Mouse (Mus musculus): Measurements from ENCODE around the gene Prm2. TPM values are rescaled to one million over a fixed set of nuclear protein-coding genes. Genes with fewer than 3 reads are reported as not detected.
A peak's percentile ranks its signal among the peaks of the same experiment; 100 is the strongest.

The Prm2 gene
- total RNA-seq, 1 experiment from 2014 or later, result not detected

DNA sequence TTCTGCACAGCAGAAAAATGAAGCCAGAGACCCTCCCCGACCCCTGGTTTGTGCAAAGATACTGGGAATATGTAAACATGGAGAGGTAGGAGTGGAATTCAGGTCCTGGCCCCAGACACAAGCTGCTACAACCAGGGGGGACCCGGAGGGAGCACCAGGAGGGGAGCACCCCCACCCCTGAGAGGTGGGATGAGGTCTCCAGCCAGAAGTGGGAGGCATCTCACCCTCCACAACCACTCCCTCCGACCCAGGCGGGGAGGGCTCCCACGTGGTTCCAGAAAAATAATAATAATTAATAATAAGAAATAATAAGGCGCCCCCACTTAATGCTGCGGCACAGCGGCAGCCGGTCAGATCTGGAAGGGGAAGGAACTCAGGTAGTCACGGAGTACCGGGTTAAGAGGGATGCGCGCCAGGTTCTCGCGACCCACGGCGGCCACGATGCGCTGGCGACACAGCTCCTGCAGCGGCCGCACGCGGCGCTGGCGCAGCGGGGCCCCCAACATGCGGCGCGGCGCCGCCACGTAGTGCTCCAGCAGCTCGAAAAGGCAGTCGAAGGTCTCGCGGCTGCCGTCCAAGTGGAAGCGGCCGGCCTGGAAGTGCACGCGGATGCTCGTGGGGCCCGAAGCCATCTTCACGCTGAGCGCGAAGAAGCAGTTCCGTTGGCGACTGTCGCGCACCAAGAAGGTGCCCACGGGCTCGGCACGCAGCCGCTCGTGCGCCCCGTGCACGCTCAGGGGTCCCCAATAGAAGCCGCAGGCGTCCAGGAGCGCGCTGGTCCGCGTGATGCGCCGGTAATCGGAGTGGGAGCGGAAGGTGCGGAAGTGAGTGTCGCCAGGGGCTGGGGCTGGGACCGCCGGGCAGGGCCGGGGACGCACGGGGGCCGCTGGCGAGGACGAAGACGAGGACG, 11.8 kb downstream of the Prm2 start:
- no peak for ATAC-seq (replicated peaks in 1 of 2; ENCODE audit: insufficient read depth in 1 of 2, low FRiP score in 2 of 2, low TSS enrichment in 1 of 2, low read depth in 1 of 2, poor library complexity in 2 of 2, severe bottlenecking in 2 of 2)

DNA sequence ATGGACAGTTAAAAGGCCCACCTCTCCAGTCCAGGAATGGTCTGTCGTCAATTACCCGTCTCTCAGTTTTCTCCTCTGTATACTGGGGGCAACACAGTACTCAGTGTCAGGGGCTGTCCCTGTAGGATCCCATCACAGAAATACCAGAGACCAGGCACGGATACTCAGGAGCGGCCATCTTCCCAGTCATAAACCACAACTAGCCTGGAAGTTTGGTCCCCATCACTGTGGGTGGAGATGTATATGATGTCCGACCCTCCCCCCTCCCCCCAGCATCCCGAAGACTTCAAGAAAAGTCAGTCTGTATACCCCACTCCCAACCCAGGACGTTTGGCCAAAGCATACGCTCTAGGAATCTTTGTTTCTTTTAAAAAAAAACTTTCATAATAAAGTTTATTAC, 12.5 kb downstream of the Prm2 start:
- ATAC-seq (replicated peaks in 1 of 2; ENCODE audit: insufficient read depth in 1 of 2, low FRiP score in 2 of 2, low TSS enrichment in 1 of 2, low read depth in 1 of 2, poor library complexity in 2 of 2, severe bottlenecking in 2 of 2), result no peak

DNA sequence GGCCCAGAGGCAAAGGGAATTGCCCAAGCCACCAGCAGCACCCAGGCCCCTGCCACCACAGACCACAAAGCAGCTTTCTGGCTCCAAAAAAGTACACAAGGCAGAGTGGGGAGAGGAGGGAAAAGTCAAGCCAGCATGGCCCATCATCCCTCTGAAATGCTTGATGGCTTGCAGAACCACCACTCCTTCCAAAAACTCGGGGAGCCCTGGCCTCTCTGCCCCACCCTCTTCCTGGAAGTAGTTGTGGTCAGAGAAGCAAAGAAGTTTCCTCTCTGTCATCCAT, 12.8 kb downstream of the Prm2 start:
- ATAC-seq (replicated peaks in 1 of 2; ENCODE audit: insufficient read depth in 1 of 2, low FRiP score in 2 of 2, low TSS enrichment in 1 of 2, low read depth in 1 of 2, poor library complexity in 2 of 2, severe bottlenecking in 2 of 2), result 0 out of 4 replicates have a peak, but pooled peaks of 1 of the 2 experiments have one; percentile 9

DNA sequence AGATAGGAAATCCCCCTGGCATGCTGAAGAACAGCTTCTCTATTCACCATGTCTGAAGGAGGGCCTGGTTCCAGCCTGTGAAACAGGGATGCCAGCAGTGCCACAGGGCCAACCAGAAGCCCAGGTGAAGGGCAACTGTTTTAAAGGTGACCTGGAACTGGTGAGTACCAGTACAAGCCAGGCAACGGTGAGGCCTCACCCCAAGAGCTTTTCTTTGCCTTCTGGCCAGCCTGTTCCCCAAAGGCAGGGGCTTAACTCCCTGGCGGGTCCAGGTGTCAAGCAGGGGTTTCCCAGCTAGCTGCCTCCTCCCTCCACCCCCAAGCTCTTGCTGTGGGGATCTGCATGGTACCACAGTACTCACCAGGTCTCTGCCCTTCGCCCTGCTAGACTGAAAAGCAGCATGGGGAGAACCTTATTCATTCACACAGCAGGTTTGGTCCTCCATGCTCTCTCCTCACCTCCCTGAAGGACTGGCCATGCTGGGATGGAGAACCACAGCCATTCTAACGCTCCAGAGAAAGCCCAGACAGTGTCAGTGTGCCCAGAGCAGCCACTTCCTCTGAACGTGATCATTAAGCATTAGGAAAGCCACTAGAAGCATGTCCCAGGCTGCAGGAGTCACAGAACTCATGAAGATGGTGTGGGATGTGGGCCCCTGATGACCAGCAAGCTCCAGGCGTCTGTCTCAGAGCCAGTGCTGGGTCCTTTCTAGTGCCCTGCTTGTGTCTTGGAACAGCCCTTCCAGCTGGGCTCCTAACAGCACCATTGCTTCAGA, 13.4 kb downstream of the Prm2 start:
- ATAC-seq (replicated peaks in 1 of 2; ENCODE audit: insufficient read depth in 1 of 2, low FRiP score in 2 of 2, low TSS enrichment in 1 of 2, low read depth in 1 of 2, poor library complexity in 2 of 2, severe bottlenecking in 2 of 2), result no peak; a peak in 1 of 4 replicates

DNA sequence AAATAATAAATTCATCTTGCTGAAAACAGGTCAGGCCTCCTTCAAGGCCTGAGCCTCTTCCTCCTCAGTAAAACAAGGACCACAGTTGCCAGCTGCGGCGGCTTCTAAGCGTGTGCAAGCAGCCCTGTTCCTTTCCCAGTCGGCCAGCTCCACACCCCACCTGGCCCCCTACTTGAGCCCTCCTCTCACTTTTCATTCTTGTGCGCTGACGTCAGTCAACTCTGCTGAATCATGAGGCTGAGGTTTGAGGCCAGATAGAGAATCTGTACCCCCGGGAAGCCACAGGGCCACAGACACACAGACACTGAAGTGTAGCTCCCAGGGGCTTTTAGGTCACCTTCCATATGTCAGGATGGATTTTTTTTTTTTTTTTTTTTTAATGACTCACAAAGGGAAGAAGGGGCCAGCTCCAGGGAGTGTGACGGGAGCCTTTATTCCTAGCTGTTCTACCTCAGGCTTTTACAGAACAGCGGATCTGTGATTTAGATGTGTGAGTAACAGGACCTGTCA, 14.0 kb downstream of the Prm2 start:
- no peak for ATAC-seq (replicated peaks in 1 of 2; ENCODE audit: insufficient read depth in 1 of 2, low FRiP score in 2 of 2, low TSS enrichment in 1 of 2, low read depth in 1 of 2, poor library complexity in 2 of 2, severe bottlenecking in 2 of 2)

DNA sequence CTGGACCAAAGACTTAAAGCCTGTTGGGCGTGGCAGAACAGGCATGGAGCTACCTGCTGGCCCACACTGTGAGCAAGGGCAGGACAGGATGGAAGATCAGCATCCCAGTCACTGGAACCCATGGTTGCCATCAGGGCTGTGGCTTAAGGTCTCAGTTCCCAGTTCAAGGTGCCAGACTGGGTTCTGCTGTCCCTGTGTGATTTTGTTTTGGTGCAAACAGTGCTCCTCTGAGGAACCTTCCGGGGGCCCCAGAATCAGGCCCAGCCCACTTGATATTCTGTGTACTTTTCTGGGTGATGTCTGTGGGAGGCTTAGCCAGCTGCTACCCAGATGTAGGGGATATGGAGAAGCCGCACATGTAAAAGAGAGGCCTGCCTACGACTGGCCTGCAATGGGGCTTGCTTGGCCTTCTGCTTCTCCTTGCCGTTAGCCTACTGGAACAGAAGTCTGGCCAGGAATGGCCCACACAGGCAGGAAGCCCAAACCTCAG, 15.3 kb downstream of the Prm2 start:
- no peak for ATAC-seq (replicated peaks in 1 of 2; ENCODE audit: insufficient read depth in 1 of 2, low FRiP score in 2 of 2, low TSS enrichment in 1 of 2, low read depth in 1 of 2, poor library complexity in 2 of 2, severe bottlenecking in 2 of 2)

DNA sequence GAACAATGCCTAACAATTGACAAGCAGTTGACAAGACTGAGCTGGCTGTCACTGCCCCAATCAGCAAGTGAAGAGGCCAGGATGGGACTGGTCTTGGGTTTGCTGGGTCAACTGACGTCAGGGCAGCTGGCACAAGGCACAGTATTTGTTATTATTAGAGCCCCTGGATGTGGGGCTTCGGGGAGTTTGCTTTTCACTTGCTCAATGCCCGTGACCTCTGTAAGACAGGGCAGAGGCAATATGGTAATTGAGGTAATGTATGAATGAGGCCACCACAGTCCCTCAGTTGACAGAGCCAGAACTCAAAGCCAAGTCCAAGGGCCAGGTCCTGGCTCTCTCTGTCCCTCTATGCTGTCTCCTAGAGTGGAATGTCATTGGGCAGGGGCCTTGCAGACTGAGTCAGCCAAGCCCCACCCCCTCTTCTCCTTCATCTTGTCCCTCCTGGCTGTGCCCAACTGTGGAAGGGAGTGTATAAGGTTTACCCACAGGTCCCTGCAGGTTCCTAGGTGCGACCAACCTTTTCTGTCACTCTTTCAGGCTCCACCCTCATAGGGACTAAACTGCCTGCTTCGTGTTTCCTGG, 18.3 kb downstream of the Prm2 start:
- no peak for ATAC-seq (replicated peaks in 1 of 2; ENCODE audit: insufficient read depth in 1 of 2, low FRiP score in 2 of 2, low TSS enrichment in 1 of 2, low read depth in 1 of 2, poor library complexity in 2 of 2, severe bottlenecking in 2 of 2)

DNA sequence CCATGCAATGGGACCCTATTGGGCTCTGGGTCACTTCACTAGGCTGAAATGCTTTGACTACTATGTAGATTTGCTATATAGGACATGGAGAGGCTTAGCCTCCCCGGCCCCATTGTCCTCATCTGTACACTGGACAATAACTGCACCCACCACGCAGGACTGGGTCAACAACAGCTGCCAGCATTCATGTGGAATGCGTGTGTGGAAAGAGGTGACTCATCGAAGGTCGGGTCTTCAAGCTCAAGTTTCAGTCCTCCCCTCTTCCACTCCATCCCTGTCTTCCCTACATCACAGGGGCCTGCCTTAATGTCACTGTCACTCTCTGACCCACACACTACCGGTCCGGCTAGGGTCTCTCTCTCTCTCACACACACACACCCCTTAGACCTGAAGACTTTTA, 19.6 kb downstream of the Prm2 start:
- ATAC-seq (replicated peaks in 1 of 2; ENCODE audit: insufficient read depth in 1 of 2, low FRiP score in 2 of 2, low TSS enrichment in 1 of 2, low read depth in 1 of 2, poor library complexity in 2 of 2, severe bottlenecking in 2 of 2), result no peak

DNA sequence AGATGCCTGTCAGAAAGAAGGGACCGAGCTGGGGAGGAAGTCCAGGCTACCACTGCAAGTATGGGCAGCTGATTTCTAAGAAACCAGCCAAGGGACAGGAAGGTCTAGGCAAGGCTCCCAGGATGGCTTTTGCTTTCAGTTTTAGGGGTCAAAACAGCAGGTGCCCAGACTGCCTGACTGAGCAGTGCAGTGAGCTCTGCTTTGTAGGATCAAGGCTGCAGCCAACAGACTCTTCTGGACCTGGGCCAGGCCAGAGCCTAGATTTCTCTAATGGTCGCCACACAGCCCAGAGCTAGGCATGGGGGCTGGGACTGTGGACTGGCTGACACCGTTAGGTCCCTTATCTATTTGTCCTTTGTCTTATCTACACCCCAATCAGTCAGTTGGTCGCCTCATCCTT, 21.2 kb downstream of the Prm2 start:
- ATAC-seq (replicated peaks in 1 of 2; ENCODE audit: insufficient read depth in 1 of 2, low FRiP score in 2 of 2, low TSS enrichment in 1 of 2, low read depth in 1 of 2, poor library complexity in 2 of 2, severe bottlenecking in 2 of 2), result peak in 1 of 2 experiments; percentile 17; a peak in 1 of 4 replicates

DNA sequence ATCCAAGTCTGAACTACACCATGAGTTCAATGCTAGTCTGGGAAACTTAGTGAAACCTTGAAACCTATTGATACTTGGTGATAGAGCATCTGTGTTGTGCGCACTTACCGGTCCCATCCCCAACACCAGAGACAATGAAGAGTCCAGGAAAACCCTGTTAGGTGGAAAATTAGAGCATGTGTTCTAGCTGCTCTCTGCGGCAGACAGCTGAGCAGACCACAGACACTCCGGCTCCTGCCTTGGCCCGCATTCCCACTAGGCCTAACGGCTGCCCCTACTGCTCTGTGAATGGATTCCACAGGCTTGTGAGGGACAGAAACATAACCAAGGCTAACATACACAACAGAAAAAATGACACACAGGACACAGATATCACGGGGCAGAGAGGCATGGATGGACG, 22.4 kb downstream of the Prm2 start:
- no peak for ATAC-seq (replicated peaks in 1 of 2; ENCODE audit: insufficient read depth in 1 of 2, low FRiP score in 2 of 2, low TSS enrichment in 1 of 2, low read depth in 1 of 2, poor library complexity in 2 of 2, severe bottlenecking in 2 of 2)

DNA sequence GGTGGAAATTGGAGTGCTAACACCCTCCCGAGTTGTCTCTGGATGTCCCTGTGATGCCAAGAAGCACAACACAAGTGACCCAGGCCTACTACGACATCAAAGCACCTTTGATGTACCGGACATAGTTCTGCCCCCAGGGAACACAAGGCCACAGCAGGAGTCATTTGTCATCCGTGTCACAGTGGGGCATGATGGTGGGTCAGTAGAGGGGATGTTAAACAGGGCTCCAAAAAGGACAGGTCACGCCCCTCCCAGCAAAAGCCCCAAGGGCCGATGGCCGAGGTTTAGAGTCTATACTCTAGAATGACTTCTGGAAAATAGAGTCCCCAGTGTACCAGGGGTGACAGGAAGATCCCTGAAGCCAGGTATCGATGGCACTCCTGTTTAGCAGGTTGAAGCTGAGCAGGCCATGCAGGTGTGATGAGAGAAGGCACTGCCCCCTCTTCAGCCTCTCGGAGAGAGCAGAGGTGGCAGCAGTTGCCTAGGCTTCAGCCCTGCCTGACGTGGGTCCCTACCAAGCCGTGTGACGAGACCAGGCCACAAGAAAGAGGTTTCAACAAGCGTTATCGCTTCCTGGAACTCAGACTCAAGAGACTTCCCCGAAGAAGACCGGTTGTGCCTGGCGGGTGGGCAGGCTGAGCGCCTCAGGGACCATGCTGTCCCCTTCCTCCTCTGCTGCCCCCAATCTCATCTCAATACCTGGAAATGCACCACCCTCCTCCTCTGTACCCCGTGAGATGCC, 24.0 kb downstream of the Prm2 start:
- peak; percentile 48 to 65 for ATAC-seq (replicated peaks in 1 of 2; ENCODE audit: insufficient read depth in 1 of 2, low FRiP score in 2 of 2, low TSS enrichment in 1 of 2, low read depth in 1 of 2, poor library complexity in 2 of 2, severe bottlenecking in 2 of 2)

DNA sequence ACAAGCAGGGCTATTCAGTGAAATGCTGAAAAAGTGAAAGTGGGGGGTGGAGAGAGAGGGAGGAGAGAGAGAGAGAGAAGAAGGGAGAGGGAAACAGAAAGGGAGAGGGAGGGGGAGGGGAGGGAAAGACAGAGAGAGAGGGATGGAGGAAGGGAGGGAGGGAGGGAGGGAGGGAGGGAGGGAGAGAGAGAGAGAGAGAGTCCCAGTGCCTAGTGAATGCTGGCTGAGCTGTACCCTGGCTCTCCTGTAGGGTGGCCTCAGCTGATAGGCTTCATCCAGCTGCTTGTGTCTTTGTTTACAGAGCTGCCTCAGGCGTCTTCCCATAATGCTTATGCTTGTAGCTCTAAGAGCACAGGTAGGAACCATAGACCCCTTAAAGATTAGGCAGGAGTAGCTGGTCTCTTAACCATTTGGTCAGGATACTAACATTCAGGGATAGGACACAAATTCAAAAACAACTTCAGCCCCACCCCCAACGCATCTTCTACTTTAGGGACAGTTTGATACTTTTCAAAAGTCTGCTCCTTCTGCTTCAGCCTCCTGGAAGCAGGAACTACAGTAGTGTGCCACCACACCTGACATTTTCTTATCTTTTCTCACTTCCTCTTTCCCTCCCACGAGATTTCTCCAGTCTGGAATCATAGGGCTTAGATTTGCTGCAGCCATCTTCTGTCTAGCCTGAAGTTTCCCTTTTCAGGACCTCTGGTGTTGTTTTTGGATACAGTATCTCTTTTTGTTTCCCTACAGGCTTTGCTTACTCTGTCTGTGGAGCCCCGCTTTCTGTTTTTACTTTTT, 25.2 kb downstream of the Prm2 start:
- no peak for ATAC-seq (replicated peaks in 1 of 2; ENCODE audit: insufficient read depth in 1 of 2, low FRiP score in 2 of 2, low TSS enrichment in 1 of 2, low read depth in 1 of 2, poor library complexity in 2 of 2, severe bottlenecking in 2 of 2)

DNA sequence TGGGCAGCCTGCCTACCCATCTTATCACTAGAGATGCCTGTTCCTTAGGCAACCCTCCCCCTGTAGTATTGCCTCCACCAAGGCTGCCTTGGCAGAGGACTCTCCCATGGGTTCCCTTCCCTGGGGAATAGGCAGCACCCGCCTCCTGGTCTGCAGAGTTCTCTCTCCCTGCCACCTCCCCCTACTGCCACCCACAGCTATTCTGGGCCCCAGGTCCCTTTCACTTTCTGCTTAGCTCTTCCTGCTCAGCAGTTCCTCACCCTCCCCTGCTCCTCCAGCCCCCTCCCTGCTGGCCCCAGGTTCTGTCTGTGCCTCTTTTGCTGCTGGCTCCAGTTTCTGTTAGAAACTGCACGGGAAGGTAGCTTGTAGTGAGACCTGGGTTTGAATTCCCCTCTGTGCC, 26.3 kb downstream of the Prm2 start:
- ATAC-seq (replicated peaks in 1 of 2; ENCODE audit: insufficient read depth in 1 of 2, low FRiP score in 2 of 2, low TSS enrichment in 1 of 2, low read depth in 1 of 2, poor library complexity in 2 of 2, severe bottlenecking in 2 of 2), result peak; percentile 70 to 76

DNA sequence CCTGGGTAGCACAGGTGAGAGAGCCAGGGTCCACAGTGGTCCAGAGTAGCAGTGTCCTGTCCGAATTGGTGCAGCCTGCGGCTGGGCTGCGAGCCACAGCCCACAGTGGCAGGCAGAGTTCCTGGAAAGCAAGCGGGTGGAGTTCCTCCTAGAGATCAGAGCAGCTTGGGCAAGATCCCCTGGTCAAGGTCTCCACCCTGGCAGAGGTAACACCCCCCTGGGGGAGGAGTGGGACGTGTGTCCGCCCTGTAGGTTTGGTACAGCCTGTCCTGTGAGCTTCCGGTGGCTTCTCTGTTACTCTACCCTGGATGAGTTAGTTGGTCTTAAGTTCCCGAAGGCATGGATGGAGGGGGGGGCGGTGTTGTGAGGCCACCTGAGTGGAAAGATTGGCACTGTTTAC, 27.1 kb downstream of the Prm2 start:
- peak; percentile 28 to 46; a peak in 2 of 4 replicates for ATAC-seq (replicated peaks in 1 of 2; ENCODE audit: insufficient read depth in 1 of 2, low FRiP score in 2 of 2, low TSS enrichment in 1 of 2, low read depth in 1 of 2, poor library complexity in 2 of 2, severe bottlenecking in 2 of 2)

DNA sequence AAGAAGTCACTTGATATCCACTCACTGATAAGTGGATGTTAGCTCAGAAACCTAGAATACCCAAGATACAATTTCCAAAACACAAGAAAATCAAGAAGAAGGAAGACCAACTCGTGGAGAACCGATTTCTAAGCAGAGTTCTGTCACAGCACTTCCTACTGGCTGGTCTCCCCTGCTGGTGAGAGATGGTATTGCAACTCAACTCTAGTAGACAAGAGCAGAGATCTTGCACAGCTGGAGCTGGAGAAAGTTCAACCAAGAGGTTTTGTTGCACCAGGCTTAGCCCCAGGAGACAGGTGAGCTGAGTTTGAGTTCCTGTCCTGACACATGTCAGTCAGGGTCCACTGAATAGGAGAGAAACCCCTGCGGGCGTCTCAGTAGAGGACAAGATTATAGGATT, 28.8 kb downstream of the Prm2 start:
- peak in 1 of 2 experiments; percentile 34; a peak in 1 of 4 replicates for ATAC-seq (replicated peaks in 1 of 2; ENCODE audit: insufficient read depth in 1 of 2, low FRiP score in 2 of 2, low TSS enrichment in 1 of 2, low read depth in 1 of 2, poor library complexity in 2 of 2, severe bottlenecking in 2 of 2)

DNA sequence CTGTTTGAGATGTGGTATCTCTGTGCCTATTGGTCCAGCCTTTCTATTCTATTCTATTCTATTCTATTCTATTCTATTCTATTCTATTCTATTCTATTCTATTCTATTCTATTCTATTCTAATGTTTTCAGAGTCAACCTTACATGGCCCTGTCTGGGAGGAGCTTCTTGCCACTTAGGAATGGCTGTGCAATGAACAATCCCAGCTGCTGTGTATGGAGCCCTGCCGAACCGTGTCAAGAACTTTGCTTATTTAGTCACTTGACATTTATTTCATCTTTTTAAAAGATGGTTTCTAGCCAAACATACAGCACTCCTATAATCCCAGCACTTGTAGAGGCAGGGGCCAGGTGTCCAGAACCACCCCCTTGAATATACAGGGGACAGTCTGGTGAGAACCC, 31.6 kb downstream of the Prm2 start:
- no peak for ATAC-seq (replicated peaks in 1 of 2; ENCODE audit: insufficient read depth in 1 of 2, low FRiP score in 2 of 2, low TSS enrichment in 1 of 2, low read depth in 1 of 2, poor library complexity in 2 of 2, severe bottlenecking in 2 of 2)

Data from hematopoietic stem cell, adult 5-6 weeks (primary cell).